Mouse (Mus musculus): Measurements from ENCODE around the gene H2-Oa. TPM values are rescaled to one million over a fixed set of nuclear protein-coding genes. Genes with fewer than 3 reads are reported as not detected.
"Not testable (repeated sequence)": the region's sequence is repeated elsewhere in the genome, so short reads cannot be mapped to it uniquely, and the experiment has no call there.

H2-Oa gene
- polyA plus RNA-seq, 3 experiments from 2014 or later = 14.3 to 81.2 (median 53.9) TPM

DNA sequence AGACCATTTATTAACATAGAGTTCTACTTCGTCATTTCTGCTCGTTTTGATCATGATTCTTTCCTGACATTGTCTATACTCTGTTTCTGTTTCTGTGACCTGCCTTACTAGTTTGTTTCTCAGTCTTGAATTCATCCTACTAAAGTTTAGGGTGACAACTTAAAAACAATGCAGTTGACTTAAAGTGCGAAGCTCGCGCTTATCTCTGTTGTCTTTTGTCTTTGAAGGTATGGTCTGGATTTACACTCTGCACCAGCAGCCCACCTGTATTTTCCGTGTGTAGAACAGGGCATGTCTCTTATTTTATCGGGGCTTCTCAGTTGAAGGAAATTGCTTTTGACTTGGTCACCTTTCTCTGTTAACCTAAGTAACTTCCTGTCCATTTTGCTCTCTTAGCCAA lies 31.0 kb downstream of the H2-Oa start:
- no peak for ATAC-seq

DNA sequence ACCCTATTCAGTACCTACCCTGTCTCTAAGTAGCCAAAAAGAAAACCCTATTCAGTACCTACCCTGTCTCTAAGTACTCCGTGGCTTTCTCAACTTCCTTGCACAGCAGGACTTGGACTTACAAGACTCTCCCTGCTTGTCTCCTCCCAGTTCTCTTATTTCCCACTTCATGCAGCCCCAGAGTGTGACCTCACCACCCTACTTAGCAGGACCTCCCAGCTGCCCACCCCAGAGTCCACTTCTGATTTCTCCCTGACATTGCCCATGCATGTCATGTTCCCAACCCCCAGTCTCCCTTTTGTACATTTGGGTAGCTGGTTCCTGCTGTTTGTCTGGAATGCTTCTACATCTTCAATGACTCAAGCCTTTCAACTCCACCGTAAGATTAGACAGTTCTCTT lies 31.4 kb downstream of the H2-Oa start:
- ATAC-seq = no peak

DNA sequence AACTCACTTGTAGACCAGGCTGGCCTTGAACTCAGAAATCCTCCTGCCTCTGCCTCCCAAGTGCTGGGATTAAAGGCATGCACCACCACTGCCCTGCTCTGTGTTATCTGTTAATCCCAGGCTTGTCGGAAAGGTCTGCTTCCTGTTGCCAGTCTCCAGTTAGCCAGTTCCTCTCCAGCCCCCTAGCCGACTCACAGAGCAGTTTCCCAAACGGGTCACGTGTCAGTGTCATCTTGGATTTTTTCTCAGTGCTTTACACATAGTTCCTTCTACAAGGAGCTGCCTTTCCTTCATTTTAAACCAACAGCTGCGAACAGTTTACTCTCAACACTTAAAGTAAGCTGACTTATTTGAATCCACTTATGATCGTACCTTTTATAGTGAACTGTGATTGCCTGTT lies 32.5 kb downstream of the H2-Oa start:
- ATAC-seq = no peak

DNA sequence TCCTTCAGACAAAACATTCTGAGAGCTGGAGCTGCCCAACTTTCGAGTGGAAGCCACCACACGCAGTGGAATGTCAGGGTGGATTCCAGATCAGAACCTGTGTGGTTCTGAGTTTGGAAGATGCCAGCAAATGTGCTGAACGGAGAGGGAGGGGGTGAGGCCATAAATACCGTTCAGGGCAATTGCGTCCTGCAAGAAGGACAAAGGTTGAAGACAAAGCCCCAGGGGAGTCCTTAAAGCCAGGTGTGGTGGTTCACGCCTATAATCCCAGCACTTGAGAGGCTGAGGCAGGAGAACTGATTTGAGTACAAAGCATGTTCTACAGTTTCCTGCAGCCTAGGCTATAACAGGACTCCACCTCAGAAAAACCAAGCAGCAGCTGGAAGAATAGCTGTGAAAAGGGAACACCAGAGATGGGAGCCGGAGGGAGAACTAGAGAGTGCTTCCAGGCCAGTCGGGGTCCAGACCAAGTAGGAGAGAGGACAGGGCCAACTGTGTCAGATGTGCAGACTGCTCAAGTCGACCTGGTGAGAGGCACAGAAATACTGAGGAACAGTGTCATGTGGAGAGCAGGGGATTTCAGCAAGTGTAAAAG lies 34.8 kb downstream of the H2-Oa start:
- no peak for ATAC-seq

DNA sequence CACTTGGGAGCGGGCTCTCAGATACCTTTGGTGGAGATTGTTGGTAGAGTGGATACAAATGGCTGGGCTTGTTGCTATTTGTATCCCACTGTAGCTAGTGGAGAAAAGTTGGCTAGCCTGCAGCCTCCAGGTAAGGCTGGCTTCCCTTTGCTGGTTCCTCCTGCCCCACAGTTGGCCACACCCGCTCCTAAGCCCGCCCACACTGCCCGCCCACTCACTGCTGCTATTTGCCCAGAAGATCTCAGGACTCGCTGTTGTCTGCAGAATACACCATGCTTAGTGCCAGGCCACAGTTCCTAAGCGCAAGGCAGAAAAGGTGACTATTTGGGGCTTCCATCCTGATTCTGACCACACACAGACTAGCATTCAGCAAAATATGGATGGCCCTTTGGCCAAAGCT lies 35.3 kb downstream of the H2-Oa start:
- peak; percentile 21 for ATAC-seq

DNA sequence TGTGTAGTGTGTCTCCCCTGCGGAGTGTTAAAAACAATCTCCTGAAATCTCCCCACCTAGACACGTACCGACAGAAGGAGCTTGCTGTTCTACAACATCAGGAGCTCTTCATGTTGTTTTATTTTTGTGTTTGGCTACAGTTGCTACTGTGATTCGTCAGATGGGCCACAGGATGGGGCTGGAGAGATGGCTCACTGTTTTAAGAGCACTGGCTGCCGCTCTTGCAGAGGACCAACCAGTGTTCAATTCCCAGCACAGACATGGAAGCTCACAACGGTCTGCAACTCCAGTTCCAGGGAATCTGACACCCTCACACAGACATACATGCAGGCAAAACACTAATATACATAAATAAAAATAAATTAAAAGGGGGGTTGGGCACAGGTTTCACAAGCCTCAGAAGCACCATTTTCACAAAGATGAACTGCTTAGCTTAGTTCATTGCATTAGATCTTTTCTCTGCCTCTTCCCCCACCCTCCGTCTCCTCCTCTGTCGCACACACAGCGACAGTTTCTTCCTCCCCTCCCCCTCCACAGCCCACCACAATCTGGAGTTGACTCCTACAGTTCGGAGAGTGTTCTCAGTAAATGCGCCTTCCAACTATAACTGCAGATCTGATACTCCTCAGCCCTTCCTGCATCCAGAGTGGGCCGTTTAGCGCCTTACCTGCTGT lies 36.3 kb downstream of the H2-Oa start:
- peak; percentile 53 for ATAC-seq

DNA sequence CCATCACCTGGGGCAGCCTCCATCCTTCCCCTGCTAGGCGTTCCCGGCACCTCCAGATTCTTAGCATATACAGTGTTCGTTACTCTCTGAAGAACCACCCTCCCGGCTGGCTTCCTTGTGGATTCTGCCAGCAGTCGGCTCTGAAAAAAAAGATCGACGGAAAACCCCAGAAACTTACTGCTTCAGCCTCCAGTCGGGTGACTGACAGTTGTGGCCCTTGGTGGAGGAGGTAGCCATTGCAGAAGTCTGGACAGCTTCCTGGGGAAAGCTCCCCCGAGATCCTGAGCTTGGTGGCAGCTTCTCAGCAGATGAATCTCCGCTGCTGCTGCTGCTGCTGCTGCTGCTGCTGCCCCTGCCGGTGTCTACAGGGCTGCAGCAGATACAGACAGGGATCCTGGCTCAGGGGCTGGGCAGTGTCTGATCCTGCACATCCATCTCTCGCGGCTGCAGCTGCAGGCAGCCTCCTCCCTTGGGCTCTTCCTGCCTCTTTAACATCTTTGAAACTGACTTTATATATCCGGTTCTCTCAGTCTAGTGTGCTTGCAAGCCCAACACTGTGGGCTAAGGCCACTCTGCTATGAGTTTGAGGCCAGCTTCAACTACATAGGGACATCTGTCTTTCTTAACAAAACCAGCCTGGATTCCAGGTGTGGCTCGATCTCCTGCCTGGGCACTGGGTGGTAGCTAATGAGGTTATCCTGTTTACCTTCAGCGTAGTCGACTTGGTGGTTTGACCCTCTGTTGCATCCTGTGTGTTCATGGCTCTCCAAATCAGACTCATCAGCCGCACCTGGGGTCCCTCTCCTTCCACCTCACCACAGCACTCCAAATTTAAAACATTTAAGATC lies 37.0 kb downstream of the H2-Oa start:
- peak; percentile 69 for ATAC-seq

DNA sequence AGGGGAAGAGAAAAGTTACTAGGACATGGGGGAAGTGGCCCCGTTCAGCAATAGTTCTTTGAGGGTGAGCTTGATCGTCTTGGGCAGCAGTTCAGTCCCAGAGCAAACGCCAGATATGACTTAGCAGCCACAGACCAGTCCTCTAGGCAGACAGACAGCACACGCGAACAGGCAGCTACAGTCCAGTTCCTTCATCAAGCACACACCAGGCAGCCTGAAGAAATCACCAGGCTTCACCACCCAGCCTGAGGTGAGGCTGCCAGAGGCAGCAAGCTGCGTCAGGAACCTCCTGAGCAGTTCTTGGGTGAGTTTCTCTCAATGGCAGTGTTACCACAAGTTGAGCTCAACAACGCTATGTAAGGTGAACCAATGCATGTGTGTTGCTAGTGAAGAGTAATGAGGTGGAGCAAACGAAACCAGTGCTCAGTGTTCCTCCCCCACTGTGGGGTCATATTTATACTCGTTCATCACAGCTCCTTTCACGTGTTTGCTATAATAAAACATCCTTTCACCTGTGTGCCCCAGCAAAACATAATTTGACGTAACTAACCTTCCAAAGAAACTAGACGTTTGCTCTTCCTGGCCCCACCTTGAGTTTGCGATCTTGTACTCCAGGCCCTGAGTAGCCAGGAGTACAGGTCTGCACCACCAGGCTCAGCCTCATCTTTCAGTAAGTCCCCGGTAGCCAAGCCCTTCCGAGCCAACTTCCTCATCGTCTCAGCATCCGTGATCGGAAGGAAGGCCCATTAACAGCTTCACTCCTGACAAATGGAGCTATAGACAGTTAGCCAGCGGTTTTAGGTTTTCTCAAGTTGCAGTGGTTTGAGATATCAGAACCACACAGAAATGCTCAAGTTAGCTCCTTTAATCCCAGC lies 38.2 kb downstream of the H2-Oa start:
- no peak for ATAC-seq

DNA sequence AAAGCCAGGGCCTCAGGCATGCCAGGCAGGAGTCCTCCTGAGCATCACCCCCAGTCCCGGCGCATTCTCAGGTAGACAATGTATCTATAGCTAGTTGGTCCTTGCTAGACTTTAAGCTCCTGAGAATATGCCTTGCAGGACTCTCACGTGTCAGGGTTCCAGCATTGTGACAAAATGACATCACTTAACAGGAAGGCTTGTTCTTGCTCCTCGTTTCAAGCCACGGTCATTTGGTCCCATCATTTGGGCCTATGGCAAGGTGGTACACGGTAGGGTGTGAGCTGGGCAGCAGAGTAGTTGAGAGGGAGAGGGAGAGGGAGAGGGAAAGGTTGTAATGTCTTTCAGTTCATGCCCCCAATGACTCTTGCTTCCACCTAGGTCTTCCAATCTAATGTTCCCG lies 39.8 kb downstream of the H2-Oa start:
- ATAC-seq = no peak

DNA sequence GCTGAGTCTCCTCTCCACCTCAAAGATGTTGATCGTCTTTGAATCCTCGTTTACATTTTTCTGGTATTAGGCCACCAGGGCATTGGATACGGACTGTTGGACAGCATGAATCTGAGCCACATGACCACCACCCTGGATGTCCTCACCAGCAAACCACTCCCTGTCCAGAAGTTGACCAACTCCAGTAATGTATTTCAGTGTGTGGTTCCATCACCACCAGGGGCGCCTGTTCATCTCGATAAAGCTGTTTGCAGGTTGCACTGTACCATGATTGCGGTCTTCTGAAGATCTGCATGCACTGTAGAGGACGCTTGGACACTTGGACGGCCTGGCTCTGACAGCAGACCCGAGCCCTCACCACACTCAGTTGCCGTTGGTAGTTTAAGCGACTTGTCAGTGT lies 41.1 kb downstream of the H2-Oa start:
- ATAC-seq = no peak

DNA sequence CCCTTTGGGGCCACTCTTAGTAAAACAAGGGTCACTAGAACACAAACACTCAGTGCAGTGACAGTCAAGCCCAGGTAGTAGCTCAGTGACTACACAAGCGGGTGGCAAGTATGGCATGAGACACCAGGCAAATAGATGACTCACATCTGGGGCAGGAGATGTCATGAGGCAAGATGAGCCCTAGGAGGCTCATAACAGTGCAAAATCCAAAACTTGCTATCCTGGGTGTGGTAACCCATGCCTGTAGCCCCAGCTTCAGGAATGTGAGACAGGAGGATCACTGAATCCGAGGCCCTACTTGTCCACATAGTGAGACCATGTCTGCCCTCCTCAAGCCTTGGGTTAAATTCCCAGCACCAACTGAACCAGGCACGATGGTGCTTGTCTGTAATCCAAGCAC lies 42.3 kb downstream of the H2-Oa start:
- no peak for ATAC-seq

DNA sequence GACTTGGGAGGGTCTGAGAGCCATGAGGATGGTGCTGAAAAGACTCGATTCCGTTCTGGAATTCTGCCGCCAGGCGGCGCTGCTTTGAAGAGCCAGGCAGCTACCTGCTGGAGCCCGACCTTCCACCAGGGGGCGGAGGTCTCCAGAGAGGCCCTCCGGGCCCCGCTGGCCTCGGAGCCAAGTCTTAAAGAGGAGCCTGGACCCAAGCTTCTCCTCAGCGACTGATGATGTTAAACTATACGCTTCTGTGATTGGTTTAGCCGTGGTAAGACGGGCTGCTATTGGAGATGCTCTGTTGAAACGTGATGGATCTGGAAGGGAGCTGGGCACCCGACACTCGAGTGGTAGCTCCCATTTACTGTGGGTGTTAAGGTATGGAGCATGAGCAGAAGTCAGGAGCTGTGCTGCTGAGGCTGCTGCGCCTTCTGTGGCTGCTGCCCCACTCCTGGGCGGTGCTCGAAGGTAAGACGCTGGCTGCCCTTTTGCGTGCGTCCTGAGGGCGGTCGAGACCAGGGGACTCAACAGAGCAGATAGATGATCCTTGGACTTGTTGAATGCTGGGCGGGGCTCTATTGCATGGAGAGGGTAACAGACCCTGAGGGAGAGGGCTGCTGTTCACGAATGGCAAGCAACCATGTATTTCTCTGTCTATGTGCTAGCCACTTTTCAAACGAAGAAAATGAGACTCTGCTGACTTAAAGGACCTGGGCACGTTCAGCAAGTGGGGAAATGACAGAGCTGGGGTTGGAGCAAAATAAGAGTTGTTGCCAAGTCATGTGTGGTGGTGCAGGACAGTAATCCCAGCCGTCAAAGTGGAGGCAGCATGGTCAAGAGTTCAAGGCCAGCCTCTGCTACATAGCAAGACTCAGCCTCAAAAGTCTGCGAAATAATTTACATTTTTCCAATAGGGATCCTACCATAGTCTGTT lies 43.4 kb downstream of the H2-Oa start:
- peak; percentile 100 for ATAC-seq

DNA sequence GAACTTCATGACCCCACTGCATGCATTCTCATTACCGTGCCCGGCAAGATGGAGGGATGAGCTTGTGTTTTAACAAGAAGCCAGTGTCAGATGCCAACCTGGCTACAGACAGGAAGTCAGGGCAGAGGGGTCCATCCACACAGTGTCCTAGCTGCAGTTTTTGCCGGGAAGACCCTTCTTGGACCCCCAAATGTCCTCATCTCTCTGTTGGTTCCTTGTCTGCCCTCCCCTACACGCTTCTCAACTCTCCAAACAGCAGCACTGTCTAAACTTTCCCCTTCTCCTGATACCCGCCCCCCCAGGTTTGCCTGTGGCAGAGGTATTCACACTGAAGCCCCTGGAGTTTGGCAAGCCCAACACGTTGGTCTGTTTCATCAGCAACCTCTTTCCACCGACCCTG lies 45.5 kb downstream of the H2-Oa start:
- no peak for ATAC-seq

DNA sequence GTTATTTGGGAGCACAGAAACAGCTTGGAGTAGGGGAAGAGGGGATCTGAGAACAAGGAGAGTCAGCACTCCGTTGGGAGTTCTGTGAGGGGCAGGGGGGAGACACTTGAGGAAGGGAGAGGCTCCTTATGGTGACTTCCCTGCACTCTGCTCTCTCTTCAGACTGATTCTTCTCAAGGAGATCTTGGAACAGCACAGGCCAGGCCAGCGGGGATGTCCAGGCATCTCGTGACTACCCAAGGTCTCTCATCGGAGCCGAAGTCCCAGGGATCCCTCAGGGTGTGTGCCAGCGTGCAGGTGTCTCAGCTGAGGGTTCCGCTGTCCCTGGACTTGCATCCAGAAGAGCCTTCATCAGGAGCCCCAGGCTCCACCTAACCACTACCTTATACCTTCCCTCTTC lies 46.5 kb downstream of the H2-Oa start:
- no peak for ATAC-seq

DNA sequence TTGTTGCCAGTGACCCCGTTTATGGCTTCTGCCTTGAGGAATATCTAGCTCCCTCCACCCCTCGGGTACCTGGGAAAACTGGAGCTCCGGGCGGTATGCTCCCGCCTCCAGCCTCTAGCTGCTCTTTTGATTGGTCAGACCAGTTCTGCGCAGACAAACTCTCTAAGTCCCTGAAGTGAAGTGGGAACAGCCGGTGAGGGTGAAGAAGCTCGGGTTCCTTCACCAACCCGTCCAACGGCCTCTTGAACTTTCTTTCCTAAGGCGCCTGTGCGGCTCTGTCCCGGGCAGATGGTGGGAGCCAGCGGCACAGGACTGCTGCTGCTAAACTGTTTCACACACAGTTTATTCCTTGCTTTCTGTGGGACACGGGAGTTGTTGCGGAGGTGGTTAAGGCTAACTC lies 47.3 kb downstream of the H2-Oa start:
- no peak for ATAC-seq

DNA sequence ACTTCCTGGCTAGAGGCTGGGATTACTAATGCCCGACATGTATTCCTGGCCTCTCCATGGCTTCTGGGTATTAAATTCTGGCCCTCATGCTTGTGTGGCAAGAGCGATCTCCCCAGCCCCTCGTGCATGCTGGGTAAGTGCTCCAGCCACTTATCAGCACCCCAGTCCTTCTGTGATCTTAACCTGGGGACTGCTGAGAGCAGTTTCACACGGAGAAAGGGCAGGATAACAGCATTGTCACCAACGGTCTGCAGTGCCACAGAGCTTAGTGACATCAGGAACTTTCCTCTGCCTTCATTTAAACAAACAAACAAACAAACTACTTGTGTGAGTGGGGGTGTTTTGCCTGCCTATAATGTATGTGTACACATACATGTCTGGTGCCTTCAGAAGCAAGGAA lies 48.1 kb downstream of the H2-Oa start:
- ATAC-seq = no peak

DNA sequence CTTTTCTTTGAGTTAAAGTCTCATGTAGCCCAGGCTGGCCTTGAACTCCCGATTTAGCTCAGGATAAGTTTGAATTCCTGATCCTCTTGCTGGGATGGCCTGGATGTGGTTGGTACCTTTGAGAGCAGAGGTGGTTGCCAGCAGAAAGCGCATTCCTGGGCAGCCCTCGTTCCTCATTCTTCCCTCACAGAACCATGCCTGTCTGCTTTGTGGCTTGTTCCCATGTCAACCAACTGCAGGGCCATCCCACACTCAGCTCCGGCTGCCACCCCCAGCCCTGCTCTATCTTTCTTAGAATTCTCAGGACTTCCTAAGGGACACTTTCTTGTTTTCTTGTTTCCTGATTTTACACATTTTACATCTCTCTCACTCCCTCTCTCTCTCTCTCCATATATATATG lies 49.3 kb downstream of the H2-Oa start:
- ATAC-seq = no peak

DNA sequence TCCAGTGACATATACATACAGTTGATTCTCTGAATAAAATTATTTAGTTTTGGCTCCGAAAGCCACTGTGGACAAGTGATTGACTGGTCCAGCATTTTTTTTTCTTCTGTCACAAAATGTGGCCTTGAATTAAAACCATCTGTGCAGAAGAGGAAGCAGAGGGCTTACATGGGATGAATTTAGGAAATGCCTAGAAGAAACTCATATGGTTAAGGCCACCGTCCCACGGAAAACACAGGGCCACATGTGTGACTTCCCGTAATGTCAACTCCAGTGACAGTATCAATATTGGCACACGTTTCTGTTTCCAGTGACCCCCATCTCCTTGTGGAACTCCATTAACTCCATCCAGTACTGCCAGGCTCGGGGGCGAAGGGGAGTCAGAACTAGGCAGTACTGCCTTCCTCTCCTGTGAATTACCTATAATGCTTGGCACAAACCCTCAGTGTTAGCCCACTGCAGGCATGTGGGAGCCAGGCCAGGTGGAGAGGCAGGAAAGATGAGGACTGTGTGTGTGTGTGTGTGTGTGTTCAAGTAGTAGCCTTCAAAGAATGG lies 50.4 kb downstream of the H2-Oa start:
- ATAC-seq = no peak

DNA sequence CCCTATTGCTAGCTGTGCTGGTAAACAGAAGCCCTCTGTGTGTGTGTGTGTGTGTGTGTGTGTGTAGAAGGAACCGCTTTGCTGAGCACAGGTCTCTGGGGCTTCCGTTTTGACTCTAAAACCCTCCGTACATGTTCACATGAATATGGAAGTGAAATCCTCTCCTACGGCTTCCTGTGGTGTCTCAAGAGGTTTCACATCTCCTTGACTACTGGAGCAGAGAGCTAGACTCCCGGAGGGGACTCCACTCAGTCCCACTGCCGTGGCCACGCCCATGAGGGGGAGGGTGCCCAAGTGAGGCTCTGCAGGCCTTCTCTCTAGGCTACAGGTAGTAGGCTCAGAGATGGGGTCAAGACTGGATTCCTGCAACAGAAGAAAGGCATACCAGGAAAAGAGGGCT lies 50.9 kb downstream of the H2-Oa start, which contains the start of gene H2-DMb2:
H2-DMb2 (plus strand) TSS at position 275 of the 400 bp plus-strand sequence.
- peak; percentile 81 for ATAC-seq

DNA sequence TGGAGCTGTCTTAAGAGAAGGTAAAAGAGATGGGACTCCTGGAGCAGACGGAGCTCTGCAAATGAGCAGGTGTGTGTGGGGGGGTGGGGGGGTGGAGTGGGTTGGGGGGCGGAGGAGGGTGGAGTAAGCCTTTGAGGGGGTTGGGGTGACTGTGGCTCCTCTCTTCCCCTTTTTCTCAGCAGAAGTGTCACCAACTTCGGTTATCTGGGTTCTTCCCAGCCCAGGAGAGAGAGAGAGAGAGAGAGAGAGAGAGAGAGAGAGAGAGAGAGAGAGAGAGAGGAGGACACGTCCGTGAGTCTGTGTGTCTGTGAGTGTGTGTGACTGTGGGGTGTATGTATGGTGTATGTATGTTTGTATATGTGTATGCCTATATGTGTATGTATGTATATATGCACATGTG lies 51.3 kb downstream of the H2-Oa start:
- ATAC-seq = no peak

DNA sequence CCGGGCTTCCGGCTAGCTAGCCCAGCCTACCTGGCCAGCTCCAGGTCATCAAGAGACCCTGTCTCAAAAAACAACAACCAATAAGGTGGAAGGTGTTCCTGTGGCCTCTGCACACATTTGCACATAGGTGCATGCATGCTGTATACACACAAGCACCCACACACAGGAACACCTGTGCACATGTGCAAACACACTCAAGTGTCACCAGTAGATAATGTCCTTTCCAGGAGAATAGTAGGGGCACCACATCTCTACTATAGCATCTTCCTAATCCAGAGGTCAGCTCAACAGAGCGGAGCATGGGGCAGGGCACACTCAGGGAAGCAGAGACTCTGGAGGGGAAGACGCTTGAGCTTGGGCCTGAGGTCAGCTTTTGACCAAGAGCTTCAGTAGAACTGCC lies 52.1 kb downstream of the H2-Oa start:
- ATAC-seq = not testable (repeated sequence)

Measured in inflammation-experienced regulatory T-cells, adult 6 months (primary cell).